ENCODE assay signal across 23 mouse cellular contexts in the genomic region with DNA sequence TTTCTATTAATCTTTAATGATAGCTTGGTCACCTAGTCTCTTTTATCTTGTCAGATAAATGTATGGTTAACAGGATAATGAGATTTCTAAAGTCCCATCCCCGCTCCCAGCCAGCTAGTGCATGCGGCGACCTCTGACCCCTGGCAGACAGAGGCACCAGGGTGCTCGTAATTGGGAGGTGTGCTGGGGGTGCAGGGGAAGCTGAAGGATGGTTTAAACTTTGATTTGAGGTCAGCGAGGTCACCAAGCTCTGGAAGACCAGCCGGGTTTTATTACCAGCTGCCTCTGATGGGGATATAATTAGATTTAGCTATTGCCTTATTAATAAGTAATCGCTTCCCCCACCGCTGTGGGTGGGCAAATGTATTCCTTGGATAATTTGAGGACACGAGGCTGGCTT.
DNase-seq lines count a peak whose midpoint lies in the region; ATAC-seq lines count a peak whose summit lies in the region.
"Had no signal": no experiment of that assay in that cellular context is flagged by ENCODE, and none has a peak within 500 bp of the region (broad histone marks: within the 10 kb centered on the region; RNA-seq: fewer than 3 reads in every experiment).

No protein-coding gene starts in this region.

- H3K27me3 ChIP-seq in kidney, embryonic 14.5 days (ENCODE audit: control insufficient read depth, insufficient read depth, low read length): no peaks in the 10 kb centered on the region; the same call in 1 of the 2 replicates
- H3K27me3 ChIP-seq in hindbrain, embryonic 13.5 days: peaks cover 39% of the 10 kb centered on the region
- peaks cover 11% of the 10 kb centered on the region for H3K27me3 ChIP-seq in neural tube, embryonic 13.5 days
- H3K27me3 ChIP-seq: liver, embryonic 15.5 days; stomach, embryonic 15.5 days had no signal

- H3K4me1 ChIP-seq in kidney, embryonic 14.5 days (ENCODE audit: control insufficient read depth, insufficient read depth, low read length): peaks cover 14% of the 10 kb centered on the region
- H3K4me1 ChIP-seq in hindbrain, embryonic 13.5 days (replicated peaks): peaks cover 37% of the 10 kb centered on the region
- H3K4me1 ChIP-seq in neural tube, embryonic 13.5 days (replicated peaks): peaks cover 37% of the 10 kb centered on the region
- H3K4me1 ChIP-seq: heart, embryonic 13.5 days; liver, embryonic 15.5 days; stomach, embryonic 15.5 days had no signal

- DNase-seq in kidney, postnatal 4 days: peak; percentile 37 to 49
- DNase-seq in embryo, embryonic 10.5 days (ENCODE audit: low spot score): peak; percentile 73
- no peak for DNase-seq in gastrocnemius, adult 18-20 months (ENCODE audit: low spot score)
- DNase-seq in lung, adult 18-20 months: no peak
- DNase-seq: adrenal gland, postnatal 25 days; cerebellum, adult 11-12 months; cerebellum, postnatal 25 days; gastrocnemius, adult 2 months; kidney, adult 8-10 months; kidney, postnatal 25 days; right cerebral cortex, postnatal 25 days; thymus, adult 18-20 months had no signal

- no peak overlapping the region for H3K9ac ChIP-seq in kidney, embryonic 14.5 days (ENCODE audit: low read depth, low read length)
- H3K9ac ChIP-seq in hindbrain, embryonic 13.5 days: no peak overlapping the region
- no peak overlapping the region for H3K9ac ChIP-seq in neural tube, embryonic 13.5 days
- H3K9ac ChIP-seq: embryonic facial prominence, embryonic 13.5 days; heart, embryonic 13.5 days; limb, embryonic 15.5 days; liver, embryonic 15.5 days; stomach, embryonic 15.5 days had no signal

- H3K36me3 ChIP-seq in kidney, embryonic 14.5 days (ENCODE audit: control insufficient read depth, insufficient read depth, low read length): no peaks in the 10 kb centered on the region
- H3K36me3 ChIP-seq in hindbrain, embryonic 13.5 days: no peaks in the 10 kb centered on the region
- H3K36me3 ChIP-seq in neural tube, embryonic 13.5 days: no peaks in the 10 kb centered on the region
- H3K36me3 ChIP-seq: embryonic facial prominence, embryonic 13.5 days; heart, embryonic 13.5 days; limb, embryonic 15.5 days; liver, embryonic 15.5 days; stomach, embryonic 15.5 days had no signal

- no peak overlapping the region for H3K27ac ChIP-seq in kidney, embryonic 14.5 days (ENCODE audit: low read depth, low read length)
- H3K27ac ChIP-seq in hindbrain, embryonic 13.5 days: peak overlapping the region; percentile 83; the same call in 1 of the 2 replicates
- H3K27ac ChIP-seq in neural tube, embryonic 13.5 days (replicated peaks): 0 out of 2 replicates have a peak overlapping the region, but pooled peaks have one; percentile 5
- H3K27ac ChIP-seq: embryonic facial prominence, embryonic 13.5 days; gastrocnemius, adult 2 months; heart, embryonic 13.5 days; limb, embryonic 15.5 days; liver, embryonic 15.5 days; stomach, embryonic 15.5 days had no signal

- no peaks in the 10 kb centered on the region for H3K9me3 ChIP-seq in kidney, embryonic 14.5 days (ENCODE audit: control insufficient read depth, low read length)
- H3K9me3 ChIP-seq in hindbrain, embryonic 13.5 days: no peaks in the 10 kb centered on the region
- no peaks in the 10 kb centered on the region for H3K9me3 ChIP-seq in neural tube, embryonic 13.5 days
- H3K9me3 ChIP-seq: embryonic facial prominence, embryonic 13.5 days; heart, embryonic 13.5 days; limb, embryonic 15.5 days; liver, embryonic 15.5 days; stomach, embryonic 15.5 days had no signal

- H3K4me2 ChIP-seq in kidney, embryonic 14.5 days (replicated peaks; ENCODE audit: low read depth, low read length): no peak overlapping the region
- 0 out of 2 replicates have a peak overlapping the region, but pooled peaks have one; percentile 17 for H3K4me2 ChIP-seq in hindbrain, embryonic 13.5 days
- no peak overlapping the region for H3K4me2 ChIP-seq in neural tube, embryonic 13.5 days
- H3K4me2 ChIP-seq: embryonic facial prominence, embryonic 13.5 days; heart, embryonic 13.5 days; limb, embryonic 15.5 days; liver, embryonic 15.5 days; stomach, embryonic 15.5 days had no signal

- WGBS in kidney, embryonic 14.5 days: 17% methylated on average over 9 of the region's 9 CpGs
- 14% methylated on average over 9 of the region's 9 CpGs for WGBS in hindbrain, embryonic 13.5 days
- WGBS in neural tube, embryonic 13.5 days: 9% methylated on average over 9 of the region's 9 CpGs

- no peak for ATAC-seq in kidney, embryonic 14.5 days (ENCODE audit: low FRiP score, low TSS enrichment)
- ATAC-seq in hindbrain, embryonic 13.5 days (ENCODE audit: low FRiP score): no peak
- ATAC-seq in neural tube, embryonic 13.5 days (ENCODE audit: low read depth): no peak
- ATAC-seq: forebrain, embryonic 16.5 days; inflammation-experienced regulatory T-cells, adult 6 months; lung, postnatal 0 days had no signal

- no peak overlapping the region for H3K4me3 ChIP-seq in kidney, embryonic 14.5 days (ENCODE audit: low read length)
- no peak overlapping the region for H3K4me3 ChIP-seq in hindbrain, embryonic 13.5 days
- H3K4me3 ChIP-seq in neural tube, embryonic 13.5 days: no peak overlapping the region
- H3K4me3 ChIP-seq: embryonic facial prominence, embryonic 13.5 days; gastrocnemius, adult 2 months; heart, embryonic 13.5 days; limb, embryonic 15.5 days; liver, embryonic 15.5 days; stomach, embryonic 15.5 days had no signal

Comparison
In these comparisons a context has a peak if more than half of its experiments do, and no peak if none do; other contexts are left out.
1. DNase-seq: peak in kidney, postnatal 4 days (2 of 2) and embryo, embryonic 10.5 days (single experiment); none in gastrocnemius, adult 18-20 months (single experiment) and lung, adult 18-20 months (0 of 2).